Mouse (Mus musculus): ENCODE measurements at regions not wholly inside any gene's neighbourhood (a gene's known extent, or its start where the extent isn't known, plus 50 kb on each side); places are given as distances from the start of the nearest gene placed in this dataset.

- TF ChIP-seq E2F4 (IDR thresholded peaks at IDR 0.05; ENCODE audit: borderline replicate concordance, low read depth, low read length) (no peak), ZC3H11A (IDR thresholded peaks at IDR 0.05; ENCODE audit: low read depth, low read length) (no peak), BHLHE40 (IDR thresholded peaks at IDR 0.05; ENCODE audit: borderline replicate concordance, low read depth, low read length) (no peak)
- Histone ChIP-seq H3K4me3 (ENCODE audit: control insufficient read depth in 1 of 2, insufficient read depth in 1 of 2, low read depth in 2 of 2, low read length in 2 of 2) (no peak overlapping the region), H3K79me2 (ENCODE audit: control insufficient read depth, insufficient read depth, low read length, poor library complexity) (no peaks in the 10 kb centered on the region), H3K4me1 (ENCODE audit: control insufficient read depth in 1 of 2, insufficient read depth in 2 of 2, low read length in 2 of 2) (no peaks in the 10 kb centered on the region), H3K27ac (ENCODE audit: control insufficient read depth, low read depth, low read length) (no peak overlapping the region), H3K27me3 (ENCODE audit: control insufficient read depth in 1 of 2, insufficient read depth in 2 of 2, low read length in 2 of 2) (no peaks in the 10 kb centered on the region; a peak in 1 of 4 replicates), H3K9me3 (replicated peaks; ENCODE audit: insufficient read depth, low read length) (no peaks in the 10 kb centered on the region), H3K9ac (ENCODE audit: control insufficient read depth, low read depth, low read length, poor library complexity, severe bottlenecking) (no peak overlapping the region), H3K36me3 (ENCODE audit: control insufficient read depth in 1 of 2, insufficient read depth in 2 of 2, low read length in 2 of 2) (no peaks in the 10 kb centered on the region)
- DNase-seq (ENCODE audit: low read depth, low spot score): peak; percentile 4
These were observed 341.3 kb downstream of the Ankrd50 start for GRCm38 (mm10) chr3:38143147-38143883.

- no peaks in the 10 kb centered on the region for H3K9me3 ChIP-seq (replicated peaks; ENCODE audit: insufficient read depth, low read length)
- H3K9ac ChIP-seq (ENCODE audit: control insufficient read depth, low read depth, low read length, poor library complexity, severe bottlenecking): no peak overlapping the region
- no peak overlapping the region for H3K4me3 ChIP-seq (ENCODE audit: control insufficient read depth in 1 of 2, insufficient read depth in 1 of 2, low read depth in 2 of 2, low read length in 2 of 2)
- H3K27ac ChIP-seq (ENCODE audit: control insufficient read depth, low read depth, low read length): no peak overlapping the region
- H3K36me3 ChIP-seq (ENCODE audit: control insufficient read depth in 1 of 2, insufficient read depth in 2 of 2, low read length in 2 of 2): no peaks in the 10 kb centered on the region
- no peaks in the 10 kb centered on the region for H3K79me2 ChIP-seq (ENCODE audit: control insufficient read depth, insufficient read depth, low read length, poor library complexity)
- no peaks in the 10 kb centered on the region; a peak in 1 of 4 replicates for H3K27me3 ChIP-seq (ENCODE audit: control insufficient read depth in 1 of 2, insufficient read depth in 2 of 2, low read length in 2 of 2)
- H3K4me1 ChIP-seq (ENCODE audit: control insufficient read depth in 1 of 2, insufficient read depth in 2 of 2, low read length in 2 of 2): no peaks in the 10 kb centered on the region
- TF ChIP-seq TBP (IDR thresholded peaks at IDR 0.05; ENCODE audit: low read depth, low read length) (no peak), NELFE (IDR thresholded peaks at IDR 0.05; ENCODE audit: low read depth, low read length) (no peak), SMC3 (IDR thresholded peaks at IDR 0.05; ENCODE audit: low read depth, low read length) (no peak), POLR2A (IDR thresholded peaks at IDR 0.05; ENCODE audit: control insufficient read depth in 1 of 2, insufficient read depth in 1 of 2, low read depth in 1 of 2, low read length in 2 of 2, poor library complexity in 1 of 2) (no peak), GATA1 (IDR thresholded peaks at IDR 0.05; ENCODE audit: low read depth, low read length) (no peak), USF1 (IDR thresholded peaks at IDR 0.05; ENCODE audit: low read depth, low read length) (no peak), BHLHE40 (IDR thresholded peaks at IDR 0.05; ENCODE audit: borderline replicate concordance, low read depth, low read length) (no peak)
- no peak for DNase-seq (ENCODE audit: low read depth, low spot score)
These were observed 345.3 kb downstream of the Ankrd50 start for GRCm38 (mm10) chr3:38139387-38139786.

DNA sequence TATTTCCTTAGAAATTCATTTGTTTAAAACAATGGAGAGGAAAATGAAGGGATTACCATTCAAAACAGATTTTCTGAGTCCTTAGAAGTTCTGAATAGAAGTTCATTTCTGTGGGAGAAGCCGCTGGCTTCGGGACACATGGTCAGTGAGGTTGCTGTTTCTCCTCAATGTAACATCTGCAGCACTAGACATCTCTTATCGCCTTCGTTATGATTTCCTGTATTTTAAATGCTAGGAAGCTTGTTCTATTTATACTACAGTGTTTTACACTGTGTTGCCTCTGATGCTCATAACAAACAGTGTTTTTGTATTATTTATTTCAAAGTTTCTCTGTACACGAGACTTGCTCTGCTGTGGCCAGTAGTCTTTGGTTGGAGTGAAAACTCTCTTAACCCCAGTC lies 346.6 kb downstream of the Ankrd50 start:
- H3K27ac ChIP-seq (ENCODE audit: control insufficient read depth, low read depth, low read length): no peak overlapping the region
- no peaks in the 10 kb centered on the region for H3K36me3 ChIP-seq (ENCODE audit: control insufficient read depth in 1 of 2, insufficient read depth in 2 of 2, low read length in 2 of 2)
- H3K9me3 ChIP-seq (replicated peaks; ENCODE audit: insufficient read depth, low read length): no peaks in the 10 kb centered on the region
- H3K9ac ChIP-seq (ENCODE audit: control insufficient read depth, low read depth, low read length, poor library complexity, severe bottlenecking): no peak overlapping the region
- DNase-seq (ENCODE audit: low read depth, low spot score): no peak
- no peak overlapping the region for H3K4me3 ChIP-seq (ENCODE audit: control insufficient read depth in 1 of 2, insufficient read depth in 1 of 2, low read depth in 2 of 2, low read length in 2 of 2)
- H3K79me2 ChIP-seq (ENCODE audit: control insufficient read depth, insufficient read depth, low read length, poor library complexity): no peaks in the 10 kb centered on the region
- H3K4me1 ChIP-seq (ENCODE audit: control insufficient read depth in 1 of 2, insufficient read depth in 2 of 2, low read length in 2 of 2): no peaks in the 10 kb centered on the region
- no peaks in the 10 kb centered on the region; a peak in 1 of 4 replicates for H3K27me3 ChIP-seq (ENCODE audit: control insufficient read depth in 1 of 2, insufficient read depth in 2 of 2, low read length in 2 of 2)
- TF ChIP-seq ETS1 (IDR thresholded peaks at IDR 0.05; ENCODE audit: low read depth, low read length) (no peak), MEF2A (IDR thresholded peaks at IDR 0.05; ENCODE audit: extremely low read depth, insufficient replicate concordance, low read depth, low read length, poor library complexity, severe bottlenecking) (no peak), ZMIZ1 (IDR thresholded peaks at IDR 0.05; ENCODE audit: low read depth, low read length) (no peak), POLR2A (IDR thresholded peaks at IDR 0.05; ENCODE audit: control insufficient read depth in 1 of 2, insufficient read depth in 1 of 2, low read depth in 1 of 2, low read length in 2 of 2, poor library complexity in 1 of 2) (no peak), ZNF384 (IDR thresholded peaks at IDR 0.05; ENCODE audit: low read depth, low read length) (no peak), MAZ (IDR thresholded peaks at IDR 0.05; ENCODE audit: low read depth, low read length) (no peak), POLR2AphosphoS2 (IDR thresholded peaks at IDR 0.05; ENCODE audit: low read length) (no peak), MAX (IDR thresholded peaks at IDR 0.05; ENCODE audit: low read length) (no peak), MXI1 (IDR thresholded peaks at IDR 0.05; ENCODE audit: low read depth, low read length) (no peak), KAT2A (conservative IDR thresholded peaks at IDR 0.05; ENCODE audit: low read depth, low read length) (no peak), MAFK (IDR thresholded peaks at IDR 0.05; ENCODE audit: borderline replicate concordance, low read depth, low read length) (no peak), TBP (IDR thresholded peaks at IDR 0.05; ENCODE audit: low read depth, low read length) (no peak), TCF12 (IDR thresholded peaks at IDR 0.05; ENCODE audit: low read depth, low read length) (no peak), NELFE (IDR thresholded peaks at IDR 0.05; ENCODE audit: low read depth, low read length) (no peak), TAL1 (IDR thresholded peaks at IDR 0.05; ENCODE audit: low read length) (no peak), GABPA (IDR thresholded peaks at IDR 0.05; ENCODE audit: low read depth, low read length) (no peak), BHLHE40 (IDR thresholded peaks at IDR 0.05; ENCODE audit: borderline replicate concordance, low read depth, low read length) (no peak)
